ENCODE assay signal across 10 mouse cellular contexts in the genomic region with DNA sequence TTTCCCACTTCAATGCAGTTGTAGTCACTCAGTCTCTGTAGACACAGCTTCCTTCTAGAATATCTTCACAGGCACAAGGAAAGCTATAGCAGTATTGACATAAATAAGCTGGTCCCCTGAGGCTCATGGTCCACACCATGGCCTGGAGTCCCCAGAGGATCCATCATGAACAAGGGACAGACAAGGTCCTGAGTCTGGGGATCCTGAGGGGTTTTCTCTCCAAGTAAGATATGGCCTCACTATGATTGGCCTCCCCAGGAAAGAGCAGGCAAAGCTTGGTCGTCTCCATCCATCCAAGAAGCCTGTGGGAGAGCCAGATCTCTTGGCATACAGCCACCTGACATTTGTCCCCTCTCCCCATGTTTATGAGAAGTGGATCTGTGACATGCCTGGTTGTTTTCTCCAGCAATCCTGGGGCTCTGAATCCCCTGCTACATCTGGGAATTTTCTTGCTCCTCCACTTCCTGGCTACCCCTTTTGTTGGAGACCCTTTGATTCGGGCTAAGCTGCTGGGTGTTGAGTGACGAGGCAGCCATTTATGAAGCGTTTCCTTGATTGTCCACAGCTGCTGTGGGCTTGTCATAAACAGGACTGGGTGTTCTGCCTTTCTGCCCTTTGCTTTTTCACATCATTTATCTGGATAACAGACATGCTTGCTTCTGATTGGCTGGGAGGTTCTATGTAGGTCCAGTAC.
DNase-seq lines count a peak whose midpoint lies in the region; ATAC-seq lines count a peak whose summit lies in the region.
"Had no signal": no experiment of that assay in that cellular context is flagged by ENCODE, and none has a peak within 500 bp of the region (broad histone marks: within the 10 kb centered on the region; RNA-seq: fewer than 3 reads in every experiment).

No protein-coding gene starts in this region.

- peak; percentile 33; the same call in 1 of the 2 replicates for ATAC-seq in embryonic facial prominence, embryonic 14.5 days (ENCODE audit: low read depth)
- peak; percentile 78 for ATAC-seq in stomach, embryonic 14.5 days (ENCODE audit: insufficient number of reproducible peaks, insufficient read depth, low FRiP score, low read depth)
- ATAC-seq in midbrain, embryonic 16.5 days, result no peak

- no peak overlapping the region for H3K9ac ChIP-seq in embryonic facial prominence, embryonic 14.5 days (ENCODE audit: low read depth, low read length)
- H3K9ac ChIP-seq in stomach, embryonic 14.5 days (replicated peaks; ENCODE audit: low read depth, low read length), result no peak overlapping the region
- no peak overlapping the region for H3K9ac ChIP-seq in midbrain, embryonic 16.5 days (ENCODE audit: low read depth, low read length)

- H3K4me2 ChIP-seq in embryonic facial prominence, embryonic 14.5 days (ENCODE audit: low read depth, low read length), result no peak overlapping the region
- H3K4me2 ChIP-seq in stomach, embryonic 14.5 days (replicated peaks; ENCODE audit: low read depth, low read length), result no peak overlapping the region
- no peak overlapping the region for H3K4me2 ChIP-seq in midbrain, embryonic 16.5 days (ENCODE audit: low read length)

- H3K9me3 ChIP-seq in embryonic facial prominence, embryonic 14.5 days (ENCODE audit: control insufficient read depth, low read length), result no peaks in the 10 kb centered on the region
- H3K9me3 ChIP-seq in embryonic facial prominence, embryonic 10.5 days, result no peaks in the 10 kb centered on the region
- H3K9me3 ChIP-seq in limb, embryonic 10.5 days (replicated peaks), result no peaks in the 10 kb centered on the region
- no peaks in the 10 kb centered on the region for H3K9me3 ChIP-seq in stomach, embryonic 14.5 days (ENCODE audit: control insufficient read depth, low read depth, low read length)
- no peaks in the 10 kb centered on the region for H3K9me3 ChIP-seq in midbrain, embryonic 16.5 days (replicated peaks; ENCODE audit: control insufficient read depth, low read length, poor library complexity, severe bottlenecking)

- H3K27ac ChIP-seq in embryonic facial prominence, embryonic 14.5 days (replicated peaks; ENCODE audit: low read depth, low read length), result no peak overlapping the region
- H3K27ac ChIP-seq in embryonic facial prominence, embryonic 10.5 days (replicated peaks), result no peak overlapping the region
- peak overlapping the region; percentile 70 for H3K27ac ChIP-seq in limb, embryonic 10.5 days
- H3K27ac ChIP-seq in stomach, embryonic 14.5 days (ENCODE audit: low read length), result peak overlapping the region; percentile 29; the same call in 1 of the 2 replicates
- no peak overlapping the region for H3K27ac ChIP-seq in midbrain, embryonic 16.5 days (ENCODE audit: low read length)
- H3K27ac ChIP-seq: macrophage had no signal

- no peaks in the 10 kb centered on the region for H3K4me1 ChIP-seq in embryonic facial prominence, embryonic 14.5 days (ENCODE audit: control insufficient read depth, insufficient read depth, low read length)
- H3K4me1 ChIP-seq in embryonic facial prominence, embryonic 10.5 days, result peaks cover 39% of the 10 kb centered on the region
- peaks cover 60% of the 10 kb centered on the region for H3K4me1 ChIP-seq in limb, embryonic 10.5 days
- peaks cover 4% of the 10 kb centered on the region; the same call in 1 of the 2 replicates for H3K4me1 ChIP-seq in stomach, embryonic 14.5 days (ENCODE audit: control insufficient read depth, insufficient read depth, low read length)
- no peaks in the 10 kb centered on the region for H3K4me1 ChIP-seq in midbrain, embryonic 16.5 days (ENCODE audit: control insufficient read depth, insufficient read depth, low read length)

- no peak overlapping the region for H3K4me3 ChIP-seq in embryonic facial prominence, embryonic 14.5 days (ENCODE audit: low read depth, low read length)
- no peak overlapping the region for H3K4me3 ChIP-seq in embryonic facial prominence, embryonic 10.5 days
- no peak overlapping the region for H3K4me3 ChIP-seq in limb, embryonic 10.5 days
- no peak overlapping the region for H3K4me3 ChIP-seq in stomach, embryonic 14.5 days (ENCODE audit: low read depth, low read length)
- no peak overlapping the region for H3K4me3 ChIP-seq in midbrain, embryonic 16.5 days (ENCODE audit: low read depth, low read length)

- no peaks in the 10 kb centered on the region for H3K36me3 ChIP-seq in embryonic facial prominence, embryonic 14.5 days (ENCODE audit: control insufficient read depth, insufficient read depth, low read length)
- no peaks in the 10 kb centered on the region for H3K36me3 ChIP-seq in embryonic facial prominence, embryonic 10.5 days (replicated peaks)
- H3K36me3 ChIP-seq in limb, embryonic 10.5 days, result no peaks in the 10 kb centered on the region
- H3K36me3 ChIP-seq in stomach, embryonic 14.5 days (ENCODE audit: control insufficient read depth, insufficient read depth, low read length), result no peaks in the 10 kb centered on the region
- no peaks in the 10 kb centered on the region for H3K36me3 ChIP-seq in midbrain, embryonic 16.5 days (ENCODE audit: control insufficient read depth, insufficient read depth, low read length)

- H3K27me3 ChIP-seq in embryonic facial prominence, embryonic 14.5 days (replicated peaks; ENCODE audit: control insufficient read depth, insufficient read depth, low read length), result no peaks in the 10 kb centered on the region
- no peaks in the 10 kb centered on the region; the same call in 1 of the 2 replicates for H3K27me3 ChIP-seq in embryonic facial prominence, embryonic 10.5 days (replicated peaks; ENCODE audit: low read depth, poor library complexity, severe bottlenecking)
- no peaks in the 10 kb centered on the region for H3K27me3 ChIP-seq in limb, embryonic 10.5 days (ENCODE audit: low read depth, poor library complexity, severe bottlenecking)
- H3K27me3 ChIP-seq in stomach, embryonic 14.5 days (ENCODE audit: control insufficient read depth, insufficient read depth, low read length), result no peaks in the 10 kb centered on the region
- no peaks in the 10 kb centered on the region for H3K27me3 ChIP-seq in midbrain, embryonic 16.5 days (ENCODE audit: control insufficient read depth, insufficient read depth, low read depth, low read length)

- DNase-seq in embryonic facial prominence, embryonic 14.5 days (ENCODE audit: low spot score), result peak; percentile 50
- no peak for DNase-seq in embryonic facial prominence, embryonic 10.5 days (ENCODE audit: low spot score)
- peak; percentile 38 for DNase-seq in heart, postnatal 4 days
- DNase-seq in limb, embryonic 10.5 days (ENCODE audit: low spot score), result peak; percentile 80
- no peak for DNase-seq in yolk sac, embryonic 10.5 days (ENCODE audit: low spot score)
- no peak for DNase-seq in layer of hippocampus, postnatal 36 days
- DNase-seq: adrenal gland, postnatal 10 days had no signal

- 36% methylated on average over 4 of the region's 4 CpGs for WGBS in embryonic facial prominence, embryonic 14.5 days
- WGBS in embryonic facial prominence, embryonic 10.5 days, result 64% methylated on average over 4 of the region's 4 CpGs
- WGBS in limb, embryonic 10.5 days, result 18% methylated on average over 4 of the region's 4 CpGs
- WGBS in stomach, embryonic 14.5 days, result 35% methylated on average over 4 of the region's 4 CpGs
- WGBS in midbrain, embryonic 16.5 days, result 64% methylated on average over 4 of the region's 4 CpGs

Comparison
In these comparisons a context has a peak if more than half of its experiments do, and no peak if none do; other contexts are left out.
1. DNase-seq: peak in embryonic facial prominence, embryonic 14.5 days (single experiment), heart, postnatal 4 days (single experiment) and limb, embryonic 10.5 days (single experiment); none in embryonic facial prominence, embryonic 10.5 days (single experiment), yolk sac, embryonic 10.5 days (single experiment) and layer of hippocampus, postnatal 36 days (0 of 2).
2. H3K27ac ChIP-seq: peak in limb, embryonic 10.5 days (single experiment) and stomach, embryonic 14.5 days (single experiment); none in embryonic facial prominence, embryonic 14.5 days (single experiment), embryonic facial prominence, embryonic 10.5 days (single experiment) and midbrain, embryonic 16.5 days (single experiment).